8 mouse cellular contexts compared by ENCODE assay signal in genomic region chr1:131279456-131279776, GRCm38 (mm10). TPM values are rescaled to one million over a fixed set of nuclear protein-coding genes. Genes with fewer than 3 reads are reported as not detected.
DNase-seq lines count a peak whose midpoint lies in the region; ATAC-seq lines count a peak whose summit lies in the region.

TSS of gene Ikbke (minus strand) at chr1:131279606.

- no peaks in the 10 kb centered on the region for H3K9me3 ChIP-seq in hindbrain, embryonic 10.5 days
- no peaks in the 10 kb centered on the region for H3K9me3 ChIP-seq in hindbrain, embryonic 11.5 days (ENCODE audit: control insufficient read depth, low read length)
- no peaks in the 10 kb centered on the region for H3K9me3 ChIP-seq in megakaryocyte, embryonic 14.5 days

- peak within 1 kb of the TSS; percentile 42 for H3K27ac ChIP-seq in hindbrain, embryonic 10.5 days
- no peak within 1 kb of the TSS for H3K27ac ChIP-seq in hindbrain, embryonic 11.5 days (ENCODE audit: low read depth, low read length)

- H3K4me3 ChIP-seq in hindbrain, embryonic 10.5 days, result peak within 1 kb of the TSS; percentile 24; the same call in 1 of the 2 replicates
- H3K4me3 ChIP-seq in hindbrain, embryonic 11.5 days (ENCODE audit: low read depth, low read length), result no peak within 1 kb of the TSS
- H3K4me3 ChIP-seq in megakaryocyte, embryonic 14.5 days (replicated peaks), result peak within 1 kb of the TSS; percentile 91

- H3K4me1 ChIP-seq in hindbrain, embryonic 10.5 days (replicated peaks), result peaks cover 33% of the 10 kb centered on the region
- no peaks in the 10 kb centered on the region for H3K4me1 ChIP-seq in hindbrain, embryonic 11.5 days (replicated peaks; ENCODE audit: control insufficient read depth, insufficient read depth, low read length)
- peaks cover 88% of the 10 kb centered on the region for H3K4me1 ChIP-seq in megakaryocyte, embryonic 14.5 days

- H3K9ac ChIP-seq in hindbrain, embryonic 11.5 days (ENCODE audit: low read depth, low read length), result no peak within 1 kb of the TSS

- no peaks in the 10 kb centered on the region for H3K27me3 ChIP-seq in hindbrain, embryonic 10.5 days (ENCODE audit: insufficient read depth, poor library complexity, severe bottlenecking)
- H3K27me3 ChIP-seq in hindbrain, embryonic 11.5 days (ENCODE audit: control insufficient read depth, insufficient read depth, low read length), result no peaks in the 10 kb centered on the region
- H3K27me3 ChIP-seq in megakaryocyte, embryonic 14.5 days (replicated peaks), result peaks cover 9% of the 10 kb centered on the region

- DNase-seq in hindbrain, embryonic 10.5 days (ENCODE audit: low spot score), result no peak
- no peak for DNase-seq in hindbrain, embryonic 11.5 days (ENCODE audit: low spot score)
- DNase-seq in MEL-GATA-1-ER (ENCODE audit: extremely low read depth, low read depth) (peak; percentile 47), adipocyte (ENCODE audit: low spot score) (no peak)
- DNase-seq in B cell, adult 2 months, result no peak
- DNase-seq in ovary, postnatal 10 days (ENCODE audit: low spot score), result no peak

- WGBS in hindbrain, embryonic 10.5 days, result 54% methylated on average over 4 of the region's 4 CpGs
- WGBS in hindbrain, embryonic 11.5 days, result 57% methylated on average over 4 of the region's 4 CpGs

- H3K4me2 ChIP-seq in hindbrain, embryonic 11.5 days (replicated peaks; ENCODE audit: low read depth, low read length), result no peak within 1 kb of the TSS

- no peaks in the 10 kb centered on the region for H3K36me3 ChIP-seq in hindbrain, embryonic 10.5 days
- H3K36me3 ChIP-seq in hindbrain, embryonic 11.5 days (ENCODE audit: control insufficient read depth, insufficient read depth, low read length), result no peaks in the 10 kb centered on the region
- peaks cover 25% of the 10 kb centered on the region for H3K36me3 ChIP-seq in megakaryocyte, embryonic 14.5 days (replicated peaks; ENCODE audit: low read length)

- ATAC-seq in hindbrain, embryonic 11.5 days (ENCODE audit: low FRiP score), result no peak
- peak; percentile 19 to 29; a peak in 2 of 4 replicates for ATAC-seq in hematopoietic stem cell, adult 5-6 weeks (replicated peaks in 1 of 2; ENCODE audit: insufficient read depth in 1 of 2, low FRiP score in 2 of 2, low TSS enrichment in 1 of 2, low read depth in 1 of 2, poor library complexity in 2 of 2, severe bottlenecking in 2 of 2)

RNA-seq across cellular contexts. Expression of gene Ikbke, which starts in this region (rescaled TPM):
- 1.0 and 1.5 TPM in 2 replicates for polyA plus RNA-seq in hindbrain, embryonic 10.5 days (2016; fragmentation: Nextera tagmentation; extraction: Ambion mirVana)
- 0.49 and 0.66 TPM in 2 replicates for polyA plus RNA-seq in hindbrain, embryonic 11.5 days (2014; fragmentation: Nextera tagmentation; extraction: Ambion mirVana)
- 20.6 and 21.2 TPM in 2 replicates for total RNA-seq in hematopoietic stem cell, adult 5-6 weeks (2017)
- polyA plus RNA-seq in megakaryocyte, embryonic 14.5 days (2012; ENCODE audit: insufficient read depth, low replicate concordance), result 1.8 and 15.6 TPM in 2 replicates
